Mouse (Mus musculus): Measurements from ENCODE around the gene Vmn1r72.
"Not testable (repeated sequence)": the region's sequence is repeated elsewhere in the genome, so short reads cannot be mapped to it uniquely, and the experiment has no call there.

Gene Vmn1r72

GRCm38 (mm10) chr7:11680047-11680446, at the start of gene Vmn1r72:
Vmn1r72 (minus strand) TSS chr7:11680147.
- DNase-seq (ENCODE audit: low spot score in 2 of 2), result not testable (repeated sequence)

GRCm38 (mm10) chr7:11617082-11617481, 62.9 kb downstream of the Vmn1r72 start:
- DNase-seq (ENCODE audit: low spot score in 2 of 2), result not testable (repeated sequence)
